Mouse (Mus musculus) lung, adult 2 months (tissue): ENCODE data around the gene Capn8.

Experiments
- CTCF ChIP-seq: fragments of 200-500 bp; IDR thresholded peaks from 2 replicates; pipeline ENCODE4 v1.5.1; 2011; ENCODE audit warnings: mild to moderate bottlenecking, low read length, control low read depth; ENCODE audit not compliant: insufficient read depth
- POLR2A ChIP-seq: fragments of 200-500 bp; IDR thresholded peaks from 2 replicates; pipeline ENCODE4 v1.6.1; 2011; ENCODE audit warnings: low read depth, mild to moderate bottlenecking, control low read depth, low read length, borderline replicate concordance; ENCODE audit errors: extremely low read depth

- TF ChIP-seq CTCF (no peak), POLR2A (no peak)
Measured at GRCm38 (mm10) chr1:182642779-182643178, 78.0 kb downstream of the Capn8 start.
